Mouse (Mus musculus): Measurements from ENCODE around the gene Sirt5.

Sirt5 gene

DNA sequence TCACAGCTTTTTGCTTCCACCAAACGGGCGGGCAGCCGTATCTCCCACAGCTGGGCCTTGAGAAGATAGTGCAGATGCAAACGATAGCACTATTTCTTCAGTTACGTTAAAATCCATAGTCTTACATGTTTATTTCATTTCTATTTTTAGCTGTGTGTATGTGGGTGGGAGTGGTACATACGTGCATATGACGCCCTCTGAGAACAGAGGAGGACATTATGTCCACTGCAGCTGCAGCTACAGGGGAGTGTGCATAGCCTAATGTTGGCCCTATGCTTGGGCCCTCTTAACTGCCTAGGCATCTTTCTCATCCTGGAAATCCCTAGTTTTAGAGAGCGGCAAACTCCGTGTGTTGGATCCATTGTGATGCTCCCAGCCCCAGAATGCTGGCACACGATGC, 8.9 kb downstream of the Sirt5 start:
- DNase-seq (ENCODE audit: low spot score in 2 of 2): no peak

DNA sequence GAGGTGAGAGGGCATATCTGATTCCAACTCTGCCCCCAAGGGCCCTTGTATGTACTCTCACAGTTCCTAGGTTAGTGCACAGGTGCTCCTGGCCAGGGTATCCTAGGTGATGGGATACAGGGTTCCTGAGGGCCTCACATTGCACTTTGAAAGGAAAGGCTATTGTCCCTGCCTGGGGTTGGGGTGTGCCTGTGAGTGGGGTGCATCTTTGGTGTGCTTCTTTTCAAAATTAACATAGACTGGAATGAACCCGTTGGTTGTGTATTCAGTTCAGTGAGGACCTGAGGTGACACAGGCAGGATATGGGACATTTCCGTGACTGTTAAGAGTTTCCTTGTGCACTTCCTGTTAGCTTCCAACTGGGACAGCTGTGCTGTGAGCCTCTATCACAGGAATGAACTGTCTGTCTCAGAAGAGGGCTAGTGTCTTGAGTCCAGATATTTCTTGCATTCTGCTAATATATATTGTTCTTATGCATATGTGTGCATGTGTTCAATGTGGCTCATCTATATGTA, 9.7 kb downstream of the Sirt5 start:
- no peak for DNase-seq (ENCODE audit: low spot score in 2 of 2)

- DNase-seq (ENCODE audit: low spot score in 2 of 2): no peak
Measured at GRCm38 (mm10) chr13:43379989-43380388, 14.7 kb downstream of the Sirt5 start.

GRCm38 (mm10) chr13:43385321-43385720, 20.0 kb downstream of the Sirt5 start:
- peak in 1 of 2 experiments; percentile 57 for DNase-seq (ENCODE audit: low spot score in 2 of 2)

GRCm38 (mm10) chr13:43397700-43398296, 32.5 kb downstream of the Sirt5 start:
- no peak for DNase-seq (ENCODE audit: low spot score in 2 of 2)

DNA sequence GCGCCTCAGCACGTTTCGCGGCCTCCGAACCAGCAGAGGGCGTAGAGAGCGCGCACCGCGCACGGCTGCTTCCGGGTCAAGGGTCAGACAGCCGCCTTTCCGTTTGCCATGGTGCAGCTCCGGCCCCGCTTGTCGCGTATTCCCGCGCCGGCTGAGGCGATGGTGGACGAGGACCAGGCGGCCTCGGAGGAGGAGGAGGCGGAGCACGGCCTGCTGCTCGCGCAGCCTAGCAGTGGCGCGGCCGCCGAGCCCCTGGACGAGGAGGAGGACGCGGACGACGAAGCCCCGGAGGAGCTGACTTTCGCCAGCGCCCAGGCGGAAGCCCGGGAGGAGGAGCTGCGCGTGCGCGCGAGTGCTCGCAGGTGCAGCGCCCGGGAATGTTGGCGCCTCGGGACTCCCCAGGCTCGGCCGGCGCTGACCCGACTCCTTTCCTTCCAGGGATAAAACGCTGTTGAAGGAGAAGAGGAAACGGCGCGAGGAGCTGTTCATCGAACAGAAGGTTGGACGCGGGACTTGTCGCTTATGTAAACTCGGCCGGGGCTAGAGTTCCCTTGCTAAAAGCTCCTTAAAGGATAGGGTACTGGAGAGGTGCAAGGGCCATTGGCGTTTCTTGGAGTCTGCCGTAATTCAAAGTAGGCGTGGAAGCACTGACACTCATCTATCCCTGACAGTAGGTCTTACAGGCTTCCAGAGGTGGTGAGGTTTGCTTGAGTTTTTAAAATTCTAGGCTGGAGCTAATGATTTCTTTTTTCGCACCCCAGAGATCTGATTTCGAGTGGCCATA, 33.2 kb downstream of the Sirt5 start, which contains the start of gene Nol7:
Gene Nol7 (plus strand): TSS at position 94 of the 784 bp plus-strand sequence.
- peak; percentile 94 to 98 for DNase-seq (ENCODE audit: low spot score in 2 of 2)

DNA sequence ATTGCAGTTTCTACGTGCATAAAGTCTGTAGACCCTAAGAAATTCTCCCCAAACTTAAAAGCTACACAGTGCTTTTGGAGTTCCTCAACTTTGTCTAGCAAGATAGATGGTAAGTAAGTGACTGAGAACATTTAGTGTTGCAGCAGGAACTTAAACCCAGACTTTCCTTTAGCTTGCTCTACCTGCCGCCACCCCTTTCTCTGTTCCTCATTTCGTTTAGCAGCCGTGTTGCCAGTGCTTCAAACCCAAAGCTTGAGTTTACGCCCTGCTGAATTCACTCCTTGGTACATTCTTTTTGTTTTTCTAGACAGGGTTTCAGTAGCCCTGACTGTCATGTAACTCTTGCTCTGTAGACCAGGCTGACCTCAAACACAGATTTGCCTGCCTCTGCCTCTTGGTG, 34.3 kb downstream of the Sirt5 start:
- peak in 1 of 2 experiments; percentile 32 for DNase-seq (ENCODE audit: low spot score in 2 of 2)

DNA sequence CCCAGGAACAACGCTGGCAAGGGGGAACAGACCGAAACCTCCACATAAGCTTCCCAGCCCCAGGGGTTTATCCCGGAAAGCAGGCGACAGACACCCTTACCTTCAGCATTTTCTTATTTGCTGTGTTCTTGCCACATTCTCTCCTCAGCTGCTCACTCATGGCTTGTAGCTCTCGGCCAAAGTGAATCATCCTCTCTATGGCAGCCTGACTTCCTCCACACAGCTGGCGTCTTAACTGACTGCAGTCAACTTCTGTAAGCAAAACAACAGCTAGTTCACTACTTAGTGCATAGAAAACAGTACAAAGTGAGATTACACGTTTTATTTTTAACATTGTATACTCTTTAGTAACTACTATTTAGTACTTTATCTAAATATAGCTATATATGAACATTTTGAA, 47.0 kb downstream of the Sirt5 start:
- no peak for DNase-seq (ENCODE audit: low spot score in 2 of 2)

GRCm38 (mm10) chr13:43413611-43414010, 48.3 kb downstream of the Sirt5 start:
- DNase-seq (ENCODE audit: low spot score in 2 of 2): no peak

DNA sequence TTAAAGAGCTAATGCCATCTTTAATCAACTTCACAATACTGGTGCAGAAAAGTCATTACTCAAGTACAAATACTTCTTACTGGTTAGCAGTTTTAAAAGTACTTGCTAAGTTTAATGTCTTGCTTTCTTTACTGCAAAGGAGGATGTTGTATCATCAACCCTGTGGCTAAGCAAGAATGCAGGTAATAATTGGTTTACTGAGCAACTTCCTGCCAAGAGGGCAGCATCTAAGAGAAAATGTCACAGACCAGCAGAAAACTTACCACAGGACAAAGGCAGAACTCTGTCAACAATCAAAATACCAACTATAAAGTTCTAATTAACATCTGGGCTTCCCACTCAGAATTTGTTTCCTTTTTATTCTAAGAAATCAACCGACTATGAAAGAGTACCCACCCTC, 50.0 kb downstream of the Sirt5 start:
- no peak for DNase-seq (ENCODE audit: low spot score in 2 of 2)

DNA sequence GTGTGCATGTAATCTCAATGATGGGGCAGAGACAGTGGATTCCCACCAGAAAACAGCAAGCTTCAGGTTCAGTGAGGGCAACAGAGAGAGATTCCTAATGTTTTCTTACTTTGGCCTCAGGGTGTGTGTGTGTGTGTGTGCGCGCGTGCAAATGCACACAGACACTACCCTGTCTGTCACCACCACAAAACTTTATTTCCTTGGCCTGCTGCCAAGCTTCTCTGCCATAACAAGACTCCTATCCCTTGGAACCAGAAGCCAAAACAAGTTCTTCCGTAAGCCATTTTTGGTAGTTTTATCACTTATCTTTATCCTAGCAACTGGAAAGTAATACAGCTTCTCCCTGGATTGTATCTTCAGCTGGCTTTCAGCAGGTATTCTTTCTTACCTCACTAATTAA, 63.1 kb downstream of the Sirt5 start:
- no peak for DNase-seq (ENCODE audit: low spot score in 2 of 2)

DNA sequence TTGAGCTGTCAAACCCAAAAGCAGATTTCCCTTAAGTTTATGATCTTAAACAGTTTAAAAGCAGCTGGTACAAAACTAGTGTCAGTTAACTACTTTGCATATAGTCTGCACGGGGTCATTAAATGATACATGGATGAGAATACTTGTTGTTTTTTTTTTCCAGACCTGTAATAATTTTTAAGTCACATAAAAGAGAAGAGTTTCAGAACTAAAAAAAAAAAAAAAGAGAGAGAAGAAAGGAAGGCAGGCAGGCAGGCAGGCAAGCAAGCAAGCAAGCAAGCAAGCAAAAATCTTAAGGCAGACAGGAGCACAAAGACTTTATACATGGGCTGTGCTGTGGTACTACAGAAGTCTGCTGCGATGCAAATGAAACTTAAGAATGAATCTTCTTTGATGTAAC, 68.1 kb downstream of the Sirt5 start:
- no peak for DNase-seq (ENCODE audit: low spot score in 2 of 2)

GRCm38 (mm10) chr13:43440376-43440775, 75.1 kb downstream of the Sirt5 start:
- no peak for DNase-seq (ENCODE audit: low spot score in 2 of 2)

DNA sequence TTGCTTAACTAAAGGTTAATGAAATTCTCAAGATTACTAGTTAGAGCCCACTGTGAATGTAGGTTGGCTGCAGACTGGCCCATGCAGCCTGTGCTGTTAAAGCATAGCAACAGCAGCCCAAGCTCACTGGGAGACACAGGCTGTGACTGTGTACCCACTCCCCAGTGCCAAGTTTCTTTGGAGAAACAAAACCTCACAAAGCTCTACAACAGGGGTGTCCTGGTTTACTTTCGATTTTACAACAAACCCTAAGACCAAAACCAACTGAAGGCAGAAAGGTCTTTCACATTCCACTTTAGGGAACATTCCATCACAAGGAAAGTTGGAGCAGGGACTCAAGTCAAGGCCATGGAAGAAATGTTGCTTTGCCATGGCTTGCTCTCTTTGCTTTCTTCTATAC, 77.3 kb downstream of the Sirt5 start:
- no peak for DNase-seq (ENCODE audit: low spot score in 2 of 2)

- no peak for DNase-seq (ENCODE audit: low spot score in 2 of 2)
Measured at GRCm38 (mm10) chr13:43443706-43444105, 78.4 kb downstream of the Sirt5 start.

DNA sequence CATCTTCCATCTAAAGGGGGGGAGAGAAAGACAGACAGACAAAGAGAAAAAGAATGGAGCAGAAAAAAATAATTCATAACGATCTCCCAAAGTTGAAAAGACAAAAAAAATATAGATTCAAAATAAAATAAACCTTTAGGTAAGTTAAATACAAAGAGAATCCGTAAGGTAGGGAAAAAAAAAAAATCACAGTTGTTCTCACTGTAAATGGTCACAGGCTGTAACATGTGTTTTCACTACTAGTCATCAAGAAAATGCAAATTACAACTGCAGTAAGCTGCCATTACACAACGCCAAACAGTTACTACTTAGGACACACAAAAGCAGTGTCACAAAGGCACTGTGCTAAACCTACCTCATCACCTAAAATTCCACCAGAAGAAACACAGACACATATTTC, 79.4 kb downstream of the Sirt5 start:
- no peak for DNase-seq (ENCODE audit: low spot score in 2 of 2)

All from spleen, postnatal 4 days (tissue).